Comparison of ENCODE assay signal across 8 mouse cellular contexts in genomic region chr2:26963923-26964723, GRCm38 (mm10). TPM values are rescaled to one million over a fixed set of nuclear protein-coding genes. Genes with fewer than 3 reads are reported as not detected.
DNase-seq lines count a peak whose midpoint lies in the region; ATAC-seq and TF ChIP-seq lines count a peak whose summit lies in the region.

Gene Rexo4 (minus strand): TSS chr2:26964386.

- H3K9ac ChIP-seq in forebrain, embryonic 13.5 days, result peak within 1 kb of the TSS; percentile 87
- H3K9ac ChIP-seq in liver, postnatal 0 days (replicated peaks), result peak within 1 kb of the TSS; percentile 90
- H3K9ac ChIP-seq in neural tube, embryonic 14.5 days (replicated peaks; ENCODE audit: low read depth, low read length), result peak within 1 kb of the TSS; percentile 72

- TF ChIP-seq EP300 in liver, postnatal 0 days (IDR thresholded peaks at IDR 0.05; ENCODE audit: low read depth), result no peak; the same call in 1 of the 2 replicates

- H3K9me3 ChIP-seq in E14TG2a.4 (ENCODE audit: low read length), result no peaks in the 10 kb centered on the region
- no peaks in the 10 kb centered on the region for H3K9me3 ChIP-seq in forebrain, embryonic 13.5 days (replicated peaks)
- peaks cover 4% of the 10 kb centered on the region for H3K9me3 ChIP-seq in liver, postnatal 0 days (ENCODE audit: low read length)
- H3K9me3 ChIP-seq in neural tube, embryonic 14.5 days (ENCODE audit: control insufficient read depth, low read length), result no peaks in the 10 kb centered on the region

- H3K4me2 ChIP-seq in forebrain, embryonic 13.5 days, result peak within 1 kb of the TSS; percentile 90
- H3K4me2 ChIP-seq in liver, postnatal 0 days (ENCODE audit: low read depth, low read length), result peak within 1 kb of the TSS; percentile 82
- peak within 1 kb of the TSS; percentile 55 for H3K4me2 ChIP-seq in neural tube, embryonic 14.5 days (ENCODE audit: low read depth, low read length)

- peaks cover 38% of the 10 kb centered on the region for H3K36me3 ChIP-seq in E14TG2a.4 (ENCODE audit: insufficient read depth, low read length)
- H3K36me3 ChIP-seq in forebrain, embryonic 13.5 days (ENCODE audit: poor library complexity, severe bottlenecking), result peaks cover 26% of the 10 kb centered on the region
- H3K36me3 ChIP-seq in liver, postnatal 0 days (replicated peaks; ENCODE audit: insufficient read depth, low read length), result peaks cover 23% of the 10 kb centered on the region
- peaks cover 9% of the 10 kb centered on the region; the same call in 1 of the 2 replicates for H3K36me3 ChIP-seq in neural tube, embryonic 14.5 days (ENCODE audit: control insufficient read depth, insufficient read depth, low read length)

- H3K4me3 ChIP-seq in E14TG2a.4 (replicated peaks; ENCODE audit: low read length), result peak within 1 kb of the TSS; percentile 93
- H3K4me3 ChIP-seq in forebrain, embryonic 13.5 days, result peak within 1 kb of the TSS; percentile 79
- H3K4me3 ChIP-seq in liver, postnatal 0 days (ENCODE audit: low read depth, low read length), result peak within 1 kb of the TSS; percentile 86
- peak within 1 kb of the TSS; percentile 75 for H3K4me3 ChIP-seq in neural tube, embryonic 14.5 days (ENCODE audit: low read depth, low read length)

- intact Hi-C loops in heart, postnatal 10 days (cut with DNase I), result loop anchor here (2.0 kb wide), 1 partner anchor 31 kb away; the partner anchor contains the start of gene Surf4

- H3K27ac ChIP-seq in forebrain, embryonic 13.5 days, result peak within 1 kb of the TSS; percentile 98
- peak within 1 kb of the TSS; percentile 100 for H3K27ac ChIP-seq in liver, postnatal 0 days (ENCODE audit: low read depth)
- H3K27ac ChIP-seq in neural tube, embryonic 14.5 days (ENCODE audit: low read depth, low read length), result peak within 1 kb of the TSS; percentile 97

- ATAC-seq in forebrain, embryonic 13.5 days, result peak; percentile 98
- ATAC-seq in liver, postnatal 0 days, result peak; percentile 97
- ATAC-seq in neural tube, embryonic 14.5 days (ENCODE audit: low read depth), result peak; percentile 97

- no peaks in the 10 kb centered on the region for H3K27me3 ChIP-seq in E14TG2a.4 (ENCODE audit: insufficient read depth, low read length)
- no peaks in the 10 kb centered on the region for H3K27me3 ChIP-seq in forebrain, embryonic 13.5 days
- no peaks in the 10 kb centered on the region for H3K27me3 ChIP-seq in liver, postnatal 0 days (ENCODE audit: insufficient read depth, low read length)
- H3K27me3 ChIP-seq in neural tube, embryonic 14.5 days (ENCODE audit: control insufficient read depth, insufficient read depth, low read length), result no peaks in the 10 kb centered on the region

- peak; percentile 95 for DNase-seq in c-Kit-positive CD71-positive TER-119-positive erythroid progenitor cells, embryonic 14.5 days (ENCODE audit: low spot score)
- peak; percentile 95 to 96 for DNase-seq in heart, postnatal 10 days
- DNase-seq in large intestine, adult 2 months (ENCODE audit: low read depth, low spot score), result peak; percentile 78
- DNase-seq in liver, postnatal 0 days, result peak; percentile 93
- peak; percentile 95 for DNase-seq in testis, postnatal 10 days (ENCODE audit: low spot score)

- TF ChIP-seq CTCF in E14TG2a.4 (conservative IDR thresholded peaks at IDR 0.05; ENCODE audit: low read length), result no peak
- no peak for TF ChIP-seq CTCF in liver, postnatal 0 days (IDR thresholded peaks at IDR 0.05; ENCODE audit: low read depth)

- under 1% methylated on average over 50 of the region's 50 CpGs for WGBS in forebrain, embryonic 13.5 days
- under 1% methylated on average over 50 of the region's 50 CpGs for WGBS in large intestine, adult 2 months
- under 1% methylated on average over 50 of the region's 50 CpGs for WGBS in liver, postnatal 0 days (ENCODE audit: insufficient replicate concordance)
- under 1% methylated on average over 50 of the region's 50 CpGs for WGBS in neural tube, embryonic 14.5 days

- peaks cover 39% of the 10 kb centered on the region for H3K4me1 ChIP-seq in E14TG2a.4 (replicated peaks; ENCODE audit: low read depth, low read length)
- H3K4me1 ChIP-seq in forebrain, embryonic 13.5 days, result peaks cover 26% of the 10 kb centered on the region
- H3K4me1 ChIP-seq in liver, postnatal 0 days (ENCODE audit: insufficient read depth), result peaks cover 24% of the 10 kb centered on the region
- peaks cover 18% of the 10 kb centered on the region for H3K4me1 ChIP-seq in neural tube, embryonic 14.5 days (ENCODE audit: control insufficient read depth, insufficient read depth, low read length)

RNA-seq across cellular contexts. Expression of gene Rexo4, which starts in this region (rescaled TPM):
- polyA plus RNA-seq in forebrain, embryonic 13.5 days (2015; fragmentation: Nextera tagmentation; extraction: Ambion mirVana), result 39.5 and 40.3 TPM in 2 replicates
- total RNA-seq in heart, postnatal 10 days (2021), result 10 to 100 TPM; 13.3 to 14.4 TPM
- 22.3 and 30.0 TPM in 2 replicates for polyA plus RNA-seq in large intestine, adult 2 months (2012; rRNA removed)
- 13.7 and 14.2 TPM in 2 replicates for polyA plus RNA-seq in liver, postnatal 0 days (2015; fragmentation: Nextera tagmentation; extraction: Ambion mirVana)
- 35.1 and 38.0 TPM in 2 replicates for polyA plus RNA-seq in neural tube, embryonic 14.5 days (2014; fragmentation: Nextera tagmentation; extraction: Ambion mirVana)

Comparison
In these comparisons a context has a peak if more than half of its experiments do, and no peak if none do; other contexts are left out.
1. Peak in every context shown above with its lines: DNase-seq, ATAC-seq, H3K4me3 ChIP-seq and H3K27ac ChIP-seq.